Mouse (Mus musculus): ENCODE measurements at regions not wholly inside any gene's neighbourhood (a gene's known extent, or its start where the extent isn't known, plus 50 kb on each side); places are given as distances from the start of the nearest gene placed in this dataset.

GRCm38 (mm10) chr4:131208166-131208565 lies 264.0 kb downstream of the Matn1 start:
- no peak overlapping the region for H3K4me3 ChIP-seq (ENCODE audit: control insufficient read depth, low read depth, low read length)
- H3K36me3 ChIP-seq (ENCODE audit: control insufficient read depth, insufficient read depth, low read length) = no peaks in the 10 kb centered on the region
- no peaks in the 10 kb centered on the region for H3K4me1 ChIP-seq (ENCODE audit: control insufficient read depth, insufficient read depth, low read length)
- TF ChIP-seq POLR2A (IDR thresholded peaks at IDR 0.05; ENCODE audit: control insufficient read depth, low read depth, low read length) (no peak), CTCF (IDR thresholded peaks at IDR 0.05; ENCODE audit: control insufficient read depth, insufficient read depth, insufficient replicate concordance, low read depth, low read length) (no peak)
- no peaks in the 10 kb centered on the region for H3K27me3 ChIP-seq (ENCODE audit: control insufficient read depth, insufficient read depth, low read length)
- H3K27ac ChIP-seq (ENCODE audit: control insufficient read depth, insufficient read depth, low read depth, low read length) = no peak overlapping the region

DNA sequence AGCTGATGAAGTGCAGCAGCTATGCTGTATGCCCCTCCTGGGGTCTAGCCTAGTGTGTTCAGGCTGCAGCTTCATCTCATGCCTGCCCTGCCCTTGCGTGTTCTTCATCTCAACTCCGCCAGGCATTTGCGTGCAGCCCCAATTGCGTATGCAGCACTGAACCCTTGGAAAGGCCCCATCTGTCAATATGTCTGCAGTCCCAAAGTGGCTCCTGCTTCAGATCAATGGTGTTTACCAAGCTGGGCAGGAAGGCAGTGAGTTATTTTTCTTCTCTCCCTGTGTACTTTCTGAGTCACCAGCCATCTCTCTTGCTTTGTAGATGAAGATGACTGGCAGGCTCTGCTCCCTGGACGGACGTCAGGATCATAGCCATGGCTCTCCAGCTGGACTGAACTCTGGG lies 264.5 kb downstream of the Matn1 start:
- Histone ChIP-seq H3K4me1 (ENCODE audit: control insufficient read depth, insufficient read depth, low read length) (no peaks in the 10 kb centered on the region), H3K4me3 (ENCODE audit: control insufficient read depth, low read depth, low read length) (no peak overlapping the region), H3K27me3 (ENCODE audit: control insufficient read depth, insufficient read depth, low read length) (no peaks in the 10 kb centered on the region), H3K27ac (ENCODE audit: control insufficient read depth, insufficient read depth, low read depth, low read length) (no peak overlapping the region), H3K36me3 (ENCODE audit: control insufficient read depth, insufficient read depth, low read length) (no peaks in the 10 kb centered on the region)
- no peak for TF ChIP-seq CTCF (IDR thresholded peaks at IDR 0.05; ENCODE audit: control insufficient read depth, insufficient read depth, insufficient replicate concordance, low read depth, low read length)
- no peak for TF ChIP-seq POLR2A (IDR thresholded peaks at IDR 0.05; ENCODE audit: control insufficient read depth, low read depth, low read length)

DNA sequence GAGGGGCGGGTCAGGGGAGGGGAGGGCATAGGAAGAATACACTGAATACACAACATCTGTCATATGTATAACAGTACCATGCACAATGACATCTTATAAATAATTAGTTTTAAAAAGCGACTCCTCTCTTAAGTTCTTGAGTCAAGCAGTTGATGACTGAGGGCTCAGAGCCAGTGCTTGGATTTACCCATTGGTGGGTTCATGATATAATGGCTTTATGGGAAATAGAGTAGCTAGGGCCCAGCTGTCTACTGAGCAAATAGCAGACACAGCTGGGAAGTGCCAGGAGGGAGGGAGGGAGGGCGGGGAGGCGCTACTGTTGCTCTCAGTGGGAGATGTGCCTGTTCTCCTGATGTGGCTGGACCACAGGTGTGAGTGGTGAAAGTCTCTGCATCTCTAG lies 268.5 kb downstream of the Matn1 start:
- H3K4me1 ChIP-seq (ENCODE audit: control insufficient read depth, insufficient read depth, low read length) = no peaks in the 10 kb centered on the region
- TF ChIP-seq POLR2A (IDR thresholded peaks at IDR 0.05; ENCODE audit: control insufficient read depth, low read depth, low read length) (no peak), CTCF (IDR thresholded peaks at IDR 0.05; ENCODE audit: control insufficient read depth, insufficient read depth, insufficient replicate concordance, low read depth, low read length) (no peak)
- no peak overlapping the region for H3K4me3 ChIP-seq (ENCODE audit: control insufficient read depth, low read depth, low read length)
- H3K27ac ChIP-seq (ENCODE audit: control insufficient read depth, insufficient read depth, low read depth, low read length) = no peak overlapping the region
- no peaks in the 10 kb centered on the region for H3K36me3 ChIP-seq (ENCODE audit: control insufficient read depth, insufficient read depth, low read length)
- no peaks in the 10 kb centered on the region for H3K27me3 ChIP-seq (ENCODE audit: control insufficient read depth, insufficient read depth, low read length)

DNA sequence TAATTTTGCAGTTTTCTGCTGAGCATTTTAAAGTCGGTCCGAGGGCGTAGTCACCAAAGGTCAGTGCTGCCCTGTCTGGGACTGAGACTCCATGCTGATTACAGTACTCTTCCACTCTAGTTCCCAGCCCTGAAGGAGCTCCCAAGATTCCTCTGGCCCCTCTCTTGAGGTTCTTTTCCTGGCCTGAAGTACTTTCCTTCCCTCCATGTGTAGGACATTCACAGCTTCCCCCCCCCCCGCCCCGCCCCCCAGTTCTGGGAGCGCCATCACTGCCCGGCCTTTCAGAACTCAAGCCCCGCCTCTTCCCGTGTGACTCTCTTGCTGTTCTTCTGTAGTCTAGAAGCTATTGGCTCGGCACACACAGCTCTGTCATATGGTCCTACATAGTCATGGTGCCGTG lies 271.5 kb downstream of the Matn1 start:
- Histone ChIP-seq H3K36me3 (ENCODE audit: control insufficient read depth, insufficient read depth, low read length) (no peaks in the 10 kb centered on the region), H3K4me3 (ENCODE audit: control insufficient read depth, low read depth, low read length) (no peak overlapping the region), H3K27me3 (ENCODE audit: control insufficient read depth, insufficient read depth, low read length) (no peaks in the 10 kb centered on the region), H3K4me1 (ENCODE audit: control insufficient read depth, insufficient read depth, low read length) (no peaks in the 10 kb centered on the region), H3K27ac (ENCODE audit: control insufficient read depth, insufficient read depth, low read depth, low read length) (no peak overlapping the region)
- TF ChIP-seq POLR2A (IDR thresholded peaks at IDR 0.05; ENCODE audit: control insufficient read depth, low read depth, low read length) (no peak), CTCF (IDR thresholded peaks at IDR 0.05; ENCODE audit: control insufficient read depth, insufficient read depth, insufficient replicate concordance, low read depth, low read length) (no peak)

- Histone ChIP-seq H3K27ac (ENCODE audit: control insufficient read depth, insufficient read depth, low read depth, low read length) (no peak overlapping the region), H3K4me3 (ENCODE audit: control insufficient read depth, low read depth, low read length) (no peak overlapping the region), H3K27me3 (ENCODE audit: control insufficient read depth, insufficient read depth, low read length) (no peaks in the 10 kb centered on the region), H3K4me1 (ENCODE audit: control insufficient read depth, insufficient read depth, low read length) (no peaks in the 10 kb centered on the region), H3K36me3 (ENCODE audit: control insufficient read depth, insufficient read depth, low read length) (no peaks in the 10 kb centered on the region)
- TF ChIP-seq CTCF (IDR thresholded peaks at IDR 0.05; ENCODE audit: control insufficient read depth, insufficient read depth, insufficient replicate concordance, low read depth, low read length) = no peak
These were observed 272.2 kb downstream of the Matn1 start for GRCm38 (mm10) chr4:131216361-131216760.

DNA sequence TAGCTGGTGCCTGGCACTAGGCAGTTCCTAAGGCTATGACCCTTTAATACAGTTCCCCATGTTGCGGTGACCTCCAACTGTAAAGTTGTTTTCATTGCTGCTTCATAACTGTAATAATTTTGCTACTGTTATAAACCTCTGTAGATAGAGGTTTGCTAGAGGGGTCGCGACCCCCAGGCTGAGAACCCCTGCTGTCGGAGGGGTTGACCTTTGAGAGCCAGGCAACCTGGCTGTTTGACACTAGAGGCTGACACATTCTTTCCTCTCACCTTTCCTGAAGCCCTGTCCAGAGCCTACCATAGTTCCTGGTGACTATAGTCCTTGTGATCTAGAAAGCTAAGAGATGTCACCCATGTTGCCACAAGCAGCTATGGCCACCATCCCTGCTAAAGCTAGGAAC lies 272.9 kb downstream of the Matn1 start:
- TF ChIP-seq POLR2A (IDR thresholded peaks at IDR 0.05; ENCODE audit: control insufficient read depth, low read depth, low read length) = no peak
- no peak for TF ChIP-seq CTCF (IDR thresholded peaks at IDR 0.05; ENCODE audit: control insufficient read depth, insufficient read depth, insufficient replicate concordance, low read depth, low read length)
- no peaks in the 10 kb centered on the region for H3K36me3 ChIP-seq (ENCODE audit: control insufficient read depth, insufficient read depth, low read length)

GRCm38 (mm10) chr4:131217571-131218155 lies 273.5 kb downstream of the Matn1 start:
- no peak overlapping the region for H3K27ac ChIP-seq (ENCODE audit: control insufficient read depth, insufficient read depth, low read depth, low read length)

More for the DNA sequence above, 272.9 kb downstream of the Matn1 start:
- Histone ChIP-seq H3K4me1 (ENCODE audit: control insufficient read depth, insufficient read depth, low read length) (no peaks in the 10 kb centered on the region), H3K27me3 (ENCODE audit: control insufficient read depth, insufficient read depth, low read length) (no peaks in the 10 kb centered on the region), H3K27ac (ENCODE audit: control insufficient read depth, insufficient read depth, low read depth, low read length) (no peak overlapping the region), H3K4me3 (ENCODE audit: control insufficient read depth, low read depth, low read length) (no peak overlapping the region)

DNA sequence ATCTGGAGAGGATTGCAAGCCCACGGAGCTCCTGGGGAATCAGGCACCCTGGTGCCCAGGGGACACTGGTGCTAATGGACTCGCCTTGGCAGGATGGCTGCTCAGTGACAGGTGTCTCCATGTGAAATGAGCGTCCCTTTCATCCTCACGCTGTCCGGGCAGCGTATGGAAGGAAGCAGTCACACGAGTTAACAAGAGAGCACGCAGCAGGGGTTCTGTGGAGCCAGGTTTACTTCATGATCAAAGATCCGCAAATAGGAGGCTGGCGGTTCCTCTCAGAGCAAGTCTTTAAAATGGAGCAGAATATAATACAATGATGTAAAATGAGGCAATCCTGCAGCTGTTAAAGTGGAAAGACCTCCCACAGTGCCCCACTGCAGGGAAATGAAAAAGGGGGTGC lies 276.8 kb downstream of the Matn1 start:
- Histone ChIP-seq H3K4me3 (ENCODE audit: control insufficient read depth, low read depth, low read length) (no peak overlapping the region), H3K27me3 (ENCODE audit: control insufficient read depth, insufficient read depth, low read length) (no peaks in the 10 kb centered on the region), H3K4me1 (ENCODE audit: control insufficient read depth, insufficient read depth, low read length) (no peaks in the 10 kb centered on the region), H3K27ac (ENCODE audit: control insufficient read depth, insufficient read depth, low read depth, low read length) (no peak overlapping the region), H3K36me3 (ENCODE audit: control insufficient read depth, insufficient read depth, low read length) (no peaks in the 10 kb centered on the region)
- no peak for TF ChIP-seq POLR2A (IDR thresholded peaks at IDR 0.05; ENCODE audit: control insufficient read depth, low read depth, low read length)

More at GRCm38 (mm10) chr4:131217571-131218155, 273.5 kb downstream of the Matn1 start:
- H3K4me3 ChIP-seq (ENCODE audit: control insufficient read depth, low read depth, low read length) = no peak overlapping the region
- H3K36me3 ChIP-seq (ENCODE audit: control insufficient read depth, insufficient read depth, low read length) = no peaks in the 10 kb centered on the region
- no peaks in the 10 kb centered on the region for H3K27me3 ChIP-seq (ENCODE audit: control insufficient read depth, insufficient read depth, low read length)
- TF ChIP-seq CTCF (IDR thresholded peaks at IDR 0.05; ENCODE audit: control insufficient read depth, insufficient read depth, insufficient replicate concordance, low read depth, low read length) (no peak), POLR2A (IDR thresholded peaks at IDR 0.05; ENCODE audit: control insufficient read depth, low read depth, low read length) (no peak)
- no peaks in the 10 kb centered on the region for H3K4me1 ChIP-seq (ENCODE audit: control insufficient read depth, insufficient read depth, low read length)

All from testis, adult 2 months (tissue).